Mouse (Mus musculus) forebrain, embryonic 15.5 days (tissue): ENCODE results near the gene Angptl4. TPM values are rescaled to one million over a fixed set of nuclear protein-coding genes. Genes with fewer than 3 reads are reported as not detected.
"Not testable (repeated sequence)": the region's sequence is repeated elsewhere in the genome, so short reads cannot be mapped to it uniquely, and the experiment has no call there.

Source experiments
- ATAC-seq: fragments of 200-750 bp; cut with Nextera tagmentation; replicated peaks from 2 replicates; pipeline ENCODE4 v1.8.0; 2017; ENCODE audit warnings: mild to moderate bottlenecking, moderate TSS enrichment, moderate library complexity
- H3K27ac ChIP-seq: fragments of 300-500 bp; sonication (generic); replicated peaks from 2 replicates; pipeline ENCODE4 v1.5.1; 2015; ENCODE audit warnings: mild to moderate bottlenecking, inconsistent platforms
- H3K27me3 ChIP-seq: fragments of 300-500 bp; sonication (generic); 2 replicates; pipeline ENCODE4 v1.6.1; 2015; ENCODE audit warnings: inconsistent platforms
- H3K36me3 ChIP-seq: fragments of 300-500 bp; sonication (generic); 2 replicates; pipeline ENCODE4 v1.6.1; 2015; ENCODE audit warnings: mild to moderate bottlenecking, inconsistent platforms
- H3K4me1 ChIP-seq: fragments of 300-500 bp; sonication (generic); 2 replicates; pipeline ENCODE4 v1.6.1; 2015; ENCODE audit warnings: inconsistent platforms
- H3K4me2 ChIP-seq: fragments of 300-500 bp; sonication (generic); replicated peaks from 2 replicates; pipeline ENCODE4 v1.6.1; 2015; ENCODE audit warnings: mild to moderate bottlenecking, inconsistent platforms
- H3K4me3 ChIP-seq: fragments of 300-500 bp; sonication (generic); 2 replicates; pipeline ENCODE4 v1.5.1; 2015; ENCODE audit warnings: mild to moderate bottlenecking, inconsistent platforms
- H3K9ac ChIP-seq: fragments of 300-500 bp; sonication (generic); replicated peaks from 2 replicates; pipeline ENCODE4 v1.6.1; 2015; ENCODE audit warnings: mild to moderate bottlenecking, inconsistent platforms
- H3K9me3 ChIP-seq: fragments of 300-500 bp; sonication (generic); 2 replicates; pipeline ENCODE4 v1.6.1; 2016; ENCODE audit warnings: inconsistent platforms
- WGBS: fragments of 180-500 bp; shearing (Covaris S2); methylation state at CpG from one replicate; pipeline ENCODE4 v1.1.7; 2015; ENCODE audit warnings: mixed read lengths; 5-methylcytosine and 5-hydroxymethylcytosine counted together
- polyA plus RNA-seq: library from polyadenylated mRNA; unstranded; fragments of >200 nt; fragmentation: Nextera tagmentation; extraction: Ambion mirVana; gene quantifications from 2 replicates; pipeline ENCODE4 v1.2.1, GENCODE M21; 2015

Angptl4 gene
- polyA plus RNA-seq, 1 experiment from 2014 or later, result 12.8 TPM

GRCm38 (mm10) chr17:33746011-33746410, 35.6 kb downstream of the Angptl4 start:
- Histone ChIP-seq H3K27ac (no peak overlapping the region), H3K9me3 (no peaks in the 10 kb centered on the region), H3K36me3 (peaks cover 39% of the 10 kb centered on the region), H3K27me3 (no peaks in the 10 kb centered on the region), H3K4me1 (no peaks in the 10 kb centered on the region), H3K9ac (no peak overlapping the region), H3K4me3 (no peak overlapping the region), H3K4me2 (no peak overlapping the region)
- ATAC-seq, result no peak
- 71% methylated on average over 2 of the region's 2 CpGs for WGBS

- Histone ChIP-seq H3K27me3 (no peaks in the 10 kb centered on the region), H3K4me3 (no peak overlapping the region), H3K4me1 (no peaks in the 10 kb centered on the region), H3K4me2 (no peak overlapping the region), H3K36me3 (peaks cover 37% of the 10 kb centered on the region), H3K27ac (no peak overlapping the region), H3K9me3 (no peaks in the 10 kb centered on the region), H3K9ac (no peak overlapping the region)
- 93% methylated on average over 5 of the region's 5 CpGs for WGBS
- no peak for ATAC-seq
Measured at GRCm38 (mm10) chr17:33744686-33745384, 36.8 kb downstream of the Angptl4 start.

DNA sequence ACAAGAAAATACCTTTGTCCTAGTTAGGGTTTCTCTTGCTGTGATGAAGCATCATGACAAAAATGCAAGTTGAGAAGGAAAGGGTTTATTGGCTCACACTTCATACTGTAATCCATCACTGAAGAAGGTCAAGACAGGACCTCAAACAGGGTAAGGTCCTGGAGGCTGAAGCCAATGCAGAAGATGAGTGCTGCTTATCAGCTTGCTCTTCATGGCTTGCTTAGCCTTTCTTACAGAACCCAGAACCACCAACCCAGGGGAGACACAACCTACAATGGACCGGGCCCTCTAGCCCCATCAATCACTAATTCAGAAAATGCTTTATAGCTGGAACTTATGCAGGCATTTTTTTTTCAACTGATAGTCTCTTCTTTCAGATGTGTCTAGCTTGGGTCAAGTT, 39.2 kb downstream of the Angptl4 start:
- H3K9ac ChIP-seq, result no peak overlapping the region
- ATAC-seq, result no peak
- H3K27me3 ChIP-seq, result no peaks in the 10 kb centered on the region
- no peaks in the 10 kb centered on the region for H3K9me3 ChIP-seq
- no peaks in the 10 kb centered on the region for H3K4me1 ChIP-seq
- H3K4me3 ChIP-seq, result no peak overlapping the region
- WGBS, result 93% methylated on average over 1 of the region's 1 CpGs
- H3K36me3 ChIP-seq, result peaks cover 18% of the 10 kb centered on the region
- no peak overlapping the region for H3K27ac ChIP-seq
- H3K4me2 ChIP-seq, result no peak overlapping the region

GRCm38 (mm10) chr17:33733526-33733925, 48.1 kb downstream of the Angptl4 start:
- H3K36me3 ChIP-seq, H3K27me3 ChIP-seq, H3K9me3 ChIP-seq, H3K4me2 ChIP-seq, H3K9ac ChIP-seq, H3K4me3 ChIP-seq, H3K27ac ChIP-seq, ATAC-seq, H3K4me1 ChIP-seq: not testable (repeated sequence)
- 92% methylated on average over 10 of the region's 10 CpGs for WGBS

- not testable (repeated sequence) for H3K4me1 ChIP-seq, H3K9me3 ChIP-seq
Measured at GRCm38 (mm10) chr17:33732556-33733083, 49.0 kb downstream of the Angptl4 start.

DNA sequence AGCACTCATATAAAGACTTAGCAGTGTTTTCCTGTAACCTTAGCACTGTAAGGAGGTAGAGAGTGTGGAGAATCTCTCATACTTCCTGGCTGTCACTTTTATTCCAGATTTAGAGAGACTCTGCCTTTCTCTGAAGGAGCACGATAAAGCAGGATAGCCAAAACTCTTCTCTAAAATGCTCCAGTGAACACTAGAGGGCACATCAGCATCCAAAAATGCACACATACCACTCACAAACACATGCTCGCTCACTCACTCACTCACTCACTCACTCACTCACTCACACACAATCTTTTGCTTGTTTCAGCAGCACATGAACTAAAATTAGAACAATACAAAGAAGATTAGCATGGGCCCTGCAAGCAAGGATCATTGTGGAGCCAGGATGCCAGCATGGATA, 52.4 kb downstream of the Angptl4 start:
- Histone ChIP-seq H3K4me1 (no peaks in the 10 kb centered on the region), H3K4me2 (no peak overlapping the region), H3K4me3 (no peak overlapping the region), H3K36me3 (no peaks in the 10 kb centered on the region), H3K9me3 (no peaks in the 10 kb centered on the region), H3K27ac (no peak overlapping the region), H3K27me3 (no peaks in the 10 kb centered on the region), H3K9ac (no peak overlapping the region)
- no peak for ATAC-seq
- 73% methylated on average over 2 of the region's 2 CpGs for WGBS

More at GRCm38 (mm10) chr17:33732556-33733083, 49.0 kb downstream of the Angptl4 start:
- H3K27ac ChIP-seq, H3K27me3 ChIP-seq, H3K36me3 ChIP-seq, H3K9ac ChIP-seq, H3K4me2 ChIP-seq, H3K4me3 ChIP-seq, ATAC-seq: not testable (repeated sequence)
- WGBS, result 82% methylated on average over 9 of the region's 9 CpGs

DNA sequence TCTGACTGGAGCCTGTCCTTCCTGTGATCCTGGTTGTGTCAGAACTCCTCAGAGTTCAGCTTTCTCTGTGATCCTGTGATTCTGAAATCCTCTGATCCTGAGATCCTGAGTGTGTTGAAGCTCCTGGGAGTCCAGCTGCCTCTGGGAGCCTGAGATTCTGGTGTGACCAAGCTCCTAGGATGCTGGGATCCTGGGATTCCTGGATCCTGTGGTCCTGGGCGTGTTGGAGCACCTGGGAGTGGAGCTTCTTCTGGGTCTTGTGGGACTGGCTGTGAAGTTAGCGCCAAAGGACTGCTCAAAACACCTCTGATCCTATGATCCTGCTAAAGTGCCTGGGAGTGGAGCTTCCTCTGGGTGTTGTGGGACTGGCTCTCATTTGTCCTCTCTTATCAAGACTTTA, 53.2 kb downstream of the Angptl4 start:
- no peaks in the 10 kb centered on the region for H3K36me3 ChIP-seq
- no peak overlapping the region for H3K27ac ChIP-seq
- no peaks in the 10 kb centered on the region for H3K27me3 ChIP-seq
- 72% methylated on average over 2 of the region's 2 CpGs for WGBS
- H3K4me2 ChIP-seq, result no peak overlapping the region
- H3K9ac ChIP-seq, result no peak overlapping the region
- H3K4me1 ChIP-seq, result no peaks in the 10 kb centered on the region
- ATAC-seq, result no peak
- H3K4me3 ChIP-seq, result no peak overlapping the region
- H3K9me3 ChIP-seq, result no peaks in the 10 kb centered on the region

Other genes with a start within 250 kb of the Angptl4 start
- 1.7 and 2.1 TPM in 2 replicates for gene Myo1f, start 226.1 kb downstream of the Angptl4 start, polyA plus RNA-seq
- gene Zfp414, start 152.7 kb downstream of the Angptl4 start, polyA plus RNA-seq, result 58.9 and 59.3 TPM in 2 replicates
- gene Pram1, start 143.8 kb downstream of the Angptl4 start, polyA plus RNA-seq, result 0.41 and 0.46 TPM in 2 replicates
- gene Hnrnpm, start 95.0 kb downstream of the Angptl4 start, polyA plus RNA-seq, result 246 and 265 TPM in 2 replicates
- 71.8 and 72.8 TPM in 2 replicates for gene March2, start 63.2 kb downstream of the Angptl4 start, polyA plus RNA-seq
- gene Rab11b, start 21.3 kb downstream of the Angptl4 start, polyA plus RNA-seq, result 452 and 485 TPM in 2 replicates
- 41.4 and 42.5 TPM in 2 replicates for gene Kank3, start 28.7 kb upstream of the Angptl4 start, polyA plus RNA-seq
- 612 and 676 TPM in 2 replicates for gene Rps28, start 42.7 kb upstream of the Angptl4 start, polyA plus RNA-seq
- gene Ndufa7, start 42.7 kb upstream of the Angptl4 start, polyA plus RNA-seq, result 417 and 444 TPM in 2 replicates
- gene Cd320, start 61.3 kb upstream of the Angptl4 start, polyA plus RNA-seq, result 60.7 and 63.5 TPM in 2 replicates
- not detected in 2 replicates for gene Gm7029, start 92.0 kb upstream of the Angptl4 start, polyA plus RNA-seq
- gene Kifc1, start 108.8 kb upstream of the Angptl4 start, polyA plus RNA-seq, result 3.3 and 4.3 TPM in 2 replicates
- 0.32 and 0.80 TPM in 2 replicates for gene Platr17, start 123.3 kb upstream of the Angptl4 start, polyA plus RNA-seq
- 61.5 and 63.5 TPM in 2 replicates for gene Daxx, start 127.6 kb upstream of the Angptl4 start, polyA plus RNA-seq
- gene Tapbp, start 134.1 kb upstream of the Angptl4 start, polyA plus RNA-seq, result 18.2 and 18.4 TPM in 2 replicates
- 18.7 and 19.5 TPM in 2 replicates for gene Zbtb22, start 134.1 kb upstream of the Angptl4 start, polyA plus RNA-seq
- 46.6 and 47.2 TPM in 2 replicates for gene Rgl2, start 147.7 kb upstream of the Angptl4 start, polyA plus RNA-seq
- gene Pfdn6, start 158.5 kb upstream of the Angptl4 start, polyA plus RNA-seq, result 198 and 212 TPM in 2 replicates
- gene Wdr46, start 158.8 kb upstream of the Angptl4 start, polyA plus RNA-seq, result 31.0 and 33.4 TPM in 2 replicates
- 10.1 and 10.4 TPM in 2 replicates for gene B3galt4, start 169.7 kb upstream of the Angptl4 start, polyA plus RNA-seq
- gene Vps52, start 174.0 kb upstream of the Angptl4 start, polyA plus RNA-seq, result 75.8 and 79.7 TPM in 2 replicates
- 864 and 971 TPM in 2 replicates for gene Rps18, start 174.2 kb upstream of the Angptl4 start, polyA plus RNA-seq
- gene H2-K1, start 218.5 kb upstream of the Angptl4 start, polyA plus RNA-seq, result 8.1 and 13.0 TPM in 2 replicates
- 21.9 and 22.9 TPM in 2 replicates for gene Ring1, start 242.8 kb upstream of the Angptl4 start, polyA plus RNA-seq
- gene H2-Ke6, start 246.2 kb upstream of the Angptl4 start, polyA plus RNA-seq, result 64.4 and 74.3 TPM in 2 replicates
- gene Slc39a7, start 249.9 kb upstream of the Angptl4 start, polyA plus RNA-seq, result 148 and 156 TPM in 2 replicates
- gene Rxrb, start 250.0 kb upstream of the Angptl4 start, polyA plus RNA-seq, result 58.2 and 64.5 TPM in 2 replicates